Mouse (Mus musculus) kidney, embryonic 15.5 days (tissue): ENCODE measurements around the gene Rbm20. TPM values are rescaled to one million over a fixed set of nuclear protein-coding genes. Genes with fewer than 3 reads are reported as not detected.

Experiments used
- ATAC-seq: fragments of 200-750 bp; cut with Nextera tagmentation; replicated peaks from 2 replicates; pipeline ENCODE4 v1.8.0; 2017; ENCODE audit warnings: moderate TSS enrichment; ENCODE audit not compliant: low FRiP score
- H3K27ac ChIP-seq: fragments of 300-500 bp; sonication (generic); 2 replicates; pipeline ENCODE4 v1.5.1; 2015; ENCODE audit warnings: mild to moderate bottlenecking, inconsistent platforms
- H3K27me3 ChIP-seq: fragments of 300-500 bp; sonication (generic); 2 replicates; pipeline ENCODE4 v1.6.1; 2015; ENCODE audit warnings: inconsistent platforms
- H3K36me3 ChIP-seq: fragments of 300-500 bp; sonication (generic); 2 replicates; pipeline ENCODE4 v1.6.1; 2015; ENCODE audit warnings: inconsistent platforms
- H3K4me1 ChIP-seq: fragments of 300-500 bp; sonication (generic); 2 replicates; pipeline ENCODE4 v1.6.1; 2015; ENCODE audit warnings: inconsistent platforms
- H3K4me2 ChIP-seq: fragments of 300-500 bp; sonication (generic); 2 replicates; pipeline ENCODE4 v1.6.1; 2015; ENCODE audit warnings: moderate library complexity, mild to moderate bottlenecking, inconsistent platforms
- H3K4me3 ChIP-seq: fragments of 300-500 bp; sonication (generic); replicated peaks from 2 replicates; pipeline ENCODE4 v1.5.1; 2015; ENCODE audit warnings: mild to moderate bottlenecking, inconsistent platforms
- H3K9ac ChIP-seq: fragments of 300-500 bp; sonication (generic); 2 replicates; pipeline ENCODE4 v1.6.1; 2015; ENCODE audit warnings: mild to moderate bottlenecking, inconsistent platforms
- H3K9me3 ChIP-seq: fragments of 300-500 bp; sonication (generic); replicated peaks from 2 replicates; pipeline ENCODE4 v1.6.1; 2016; ENCODE audit warnings: inconsistent platforms
- WGBS: fragments of 180-500 bp; shearing (Covaris S2); methylation state at CpG from one replicate; pipeline ENCODE4 v1.1.7; 2015; ENCODE audit warnings: mixed read lengths; 5-methylcytosine and 5-hydroxymethylcytosine counted together
- polyA plus RNA-seq: library from polyadenylated mRNA; unstranded; fragments of >200 nt; fragmentation: Nextera tagmentation; extraction: Ambion mirVana; gene quantifications from 2 replicates; pipeline ENCODE4 v1.2.1, GENCODE M21; 2015

Rbm20 gene
- polyA plus RNA-seq, 1 experiment from 2014 or later: 2.9 TPM

DNA sequence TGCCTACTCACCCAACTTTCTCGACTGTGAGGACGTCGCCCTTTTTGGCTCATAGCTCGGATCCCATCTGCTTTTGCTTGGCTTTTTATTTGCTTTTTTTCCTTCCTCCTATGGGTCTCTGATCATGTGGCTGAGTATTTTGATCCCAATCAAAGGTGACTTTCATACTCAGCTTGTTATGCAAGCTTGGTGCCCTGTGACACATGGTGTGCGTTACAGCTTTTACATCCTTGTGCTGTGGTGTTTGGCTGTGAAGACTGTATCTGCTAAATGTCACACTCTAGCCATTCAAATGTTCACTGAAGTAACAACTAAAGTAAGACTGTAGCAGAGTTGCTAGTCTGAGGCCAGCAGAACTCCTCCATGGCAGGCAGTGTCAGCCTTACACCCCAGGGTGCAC lies 109.7 kb downstream of the Rbm20 start:
- Histone ChIP-seq H3K9ac (no peak overlapping the region), H3K36me3 (no peaks in the 10 kb centered on the region), H3K4me1 (peaks cover 38% of the 10 kb centered on the region), H3K27me3 (no peaks in the 10 kb centered on the region), H3K27ac (peak overlapping the region; percentile 73), H3K9me3 (no peaks in the 10 kb centered on the region), H3K4me3 (no peak overlapping the region), H3K4me2 (no peak overlapping the region)
- 62% methylated on average over 5 of the region's 5 CpGs for WGBS
- no peak for ATAC-seq

DNA sequence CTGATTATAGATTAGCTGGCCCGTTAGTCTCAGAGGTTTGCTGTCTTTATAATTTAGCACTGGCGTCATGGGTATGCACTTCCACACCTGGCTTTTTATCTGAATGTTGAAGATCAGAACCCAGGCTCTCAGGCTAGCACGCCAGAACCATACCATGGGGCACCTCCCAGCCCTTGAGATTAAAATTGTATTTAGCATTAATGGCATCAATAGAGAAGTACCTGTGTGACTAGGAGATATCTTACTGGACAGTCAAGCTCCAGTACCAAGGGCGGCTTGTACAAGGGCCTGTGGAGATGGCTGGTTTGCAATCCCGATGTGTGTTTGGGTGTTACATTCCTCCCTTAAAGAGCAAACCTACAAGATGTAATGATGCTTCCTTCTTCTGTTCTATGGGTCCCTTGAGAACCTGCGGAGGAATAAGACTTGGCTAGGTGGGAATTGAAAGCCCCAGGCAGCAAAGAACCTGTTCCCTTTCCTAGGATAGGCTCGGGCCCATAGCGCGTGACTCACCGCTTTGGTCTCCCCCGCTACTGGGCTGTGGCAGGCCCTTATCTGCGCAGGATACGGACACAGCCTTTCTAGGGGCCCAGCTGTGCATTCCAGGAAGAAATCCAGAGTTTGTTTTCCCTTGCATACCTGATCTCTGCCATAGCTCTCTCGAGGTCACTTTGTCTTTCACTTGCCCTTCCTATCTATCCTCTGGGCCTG lies 111.7 kb downstream of the Rbm20 start:
- Histone ChIP-seq H3K9me3 (no peaks in the 10 kb centered on the region), H3K27me3 (no peaks in the 10 kb centered on the region), H3K4me2 (no peak overlapping the region), H3K9ac (no peak overlapping the region), H3K36me3 (no peaks in the 10 kb centered on the region), H3K27ac (no peak overlapping the region), H3K4me3 (no peak overlapping the region), H3K4me1 (peaks cover 56% of the 10 kb centered on the region)
- ATAC-seq: no peak; the same call in 1 of the 2 replicates
- 75% methylated on average over 14 of the region's 14 CpGs for WGBS

DNA sequence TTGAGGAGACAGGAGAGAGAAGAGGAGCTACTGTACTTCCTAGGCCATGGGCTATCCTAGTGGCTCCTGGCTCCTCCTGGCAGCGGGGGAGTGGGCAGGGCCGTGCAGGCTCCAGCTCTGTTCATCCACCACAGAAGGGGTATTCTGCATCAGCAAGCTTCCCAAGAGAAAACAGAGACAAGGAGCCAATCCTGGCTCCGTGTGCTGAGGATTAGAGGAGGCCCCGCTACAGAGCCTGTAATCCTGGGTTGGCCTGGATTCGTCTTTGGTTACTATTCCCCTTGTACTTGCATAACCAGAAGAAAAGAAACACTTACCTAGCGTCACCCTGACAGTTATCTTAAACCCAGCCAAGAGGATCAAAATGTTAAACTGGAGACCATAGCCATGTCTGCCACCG lies 112.5 kb downstream of the Rbm20 start:
- H3K9ac ChIP-seq: no peak overlapping the region
- no peaks in the 10 kb centered on the region for H3K27me3 ChIP-seq
- no peak overlapping the region for H3K4me3 ChIP-seq
- no peak overlapping the region for H3K27ac ChIP-seq
- peaks cover 64% of the 10 kb centered on the region for H3K4me1 ChIP-seq
- no peaks in the 10 kb centered on the region for H3K9me3 ChIP-seq
- no peak for ATAC-seq
- WGBS: 79% methylated on average over 7 of the region's 7 CpGs
- no peaks in the 10 kb centered on the region for H3K36me3 ChIP-seq
- no peak overlapping the region for H3K4me2 ChIP-seq

DNA sequence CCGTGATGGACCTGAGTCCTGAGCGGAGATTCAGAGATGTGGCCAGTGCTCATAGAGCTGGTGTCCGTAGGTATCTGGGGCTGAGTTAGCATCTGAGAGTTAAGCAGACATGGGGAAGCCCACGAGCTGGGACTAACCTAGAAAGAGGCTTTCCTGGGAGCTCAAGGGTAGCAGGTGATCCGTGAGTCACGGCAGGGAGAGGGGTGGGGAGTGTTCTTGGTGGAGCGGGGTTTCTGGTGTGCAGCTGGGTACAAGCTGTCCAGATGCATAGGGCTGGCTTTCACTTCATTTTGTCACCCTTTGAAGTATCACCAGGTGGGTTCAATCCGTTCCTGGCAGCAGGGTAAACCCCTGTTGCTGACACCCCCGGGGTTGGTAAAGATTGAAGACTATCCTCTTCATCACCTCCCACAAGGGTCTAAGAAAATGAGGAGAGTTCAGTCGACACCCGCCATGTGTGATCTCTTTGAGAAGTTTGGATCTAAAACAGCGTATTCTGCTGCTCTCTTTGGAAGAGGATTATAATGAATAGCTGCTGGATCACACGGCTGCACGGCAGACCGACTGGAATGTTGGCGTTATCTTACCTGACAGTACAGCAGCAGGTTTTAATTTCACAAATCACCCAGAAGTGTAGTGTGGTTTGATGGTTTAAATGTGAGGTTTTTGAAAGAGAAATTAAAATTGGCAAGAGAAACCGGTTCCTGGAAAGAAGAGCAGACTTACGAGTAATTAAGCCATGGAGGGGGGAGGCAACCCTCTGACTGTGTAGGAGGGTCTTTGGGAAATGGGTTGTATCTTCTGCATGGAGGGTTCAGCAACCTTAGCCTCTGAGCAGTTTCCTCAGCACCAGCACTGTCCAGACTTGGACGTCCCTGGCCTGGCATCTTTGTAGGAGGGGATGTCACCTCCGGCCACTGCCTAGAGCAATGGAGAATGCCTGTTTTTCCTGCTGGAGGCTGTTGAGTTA lies 114.9 kb downstream of the Rbm20 start:
- H3K27ac ChIP-seq: 0 out of 2 replicates have a peak overlapping the region, but pooled peaks have one; percentile 1
- H3K4me2 ChIP-seq: peak overlapping the region; percentile 27
- no peak overlapping the region for H3K4me3 ChIP-seq
- H3K36me3 ChIP-seq: no peaks in the 10 kb centered on the region
- WGBS: 42% methylated on average over 20 of the region's 20 CpGs
- no peaks in the 10 kb centered on the region for H3K9me3 ChIP-seq
- H3K27me3 ChIP-seq: no peaks in the 10 kb centered on the region
- ATAC-seq: peak; percentile 72
- H3K9ac ChIP-seq: no peak overlapping the region
- H3K4me1 ChIP-seq: peaks cover 62% of the 10 kb centered on the region

DNA sequence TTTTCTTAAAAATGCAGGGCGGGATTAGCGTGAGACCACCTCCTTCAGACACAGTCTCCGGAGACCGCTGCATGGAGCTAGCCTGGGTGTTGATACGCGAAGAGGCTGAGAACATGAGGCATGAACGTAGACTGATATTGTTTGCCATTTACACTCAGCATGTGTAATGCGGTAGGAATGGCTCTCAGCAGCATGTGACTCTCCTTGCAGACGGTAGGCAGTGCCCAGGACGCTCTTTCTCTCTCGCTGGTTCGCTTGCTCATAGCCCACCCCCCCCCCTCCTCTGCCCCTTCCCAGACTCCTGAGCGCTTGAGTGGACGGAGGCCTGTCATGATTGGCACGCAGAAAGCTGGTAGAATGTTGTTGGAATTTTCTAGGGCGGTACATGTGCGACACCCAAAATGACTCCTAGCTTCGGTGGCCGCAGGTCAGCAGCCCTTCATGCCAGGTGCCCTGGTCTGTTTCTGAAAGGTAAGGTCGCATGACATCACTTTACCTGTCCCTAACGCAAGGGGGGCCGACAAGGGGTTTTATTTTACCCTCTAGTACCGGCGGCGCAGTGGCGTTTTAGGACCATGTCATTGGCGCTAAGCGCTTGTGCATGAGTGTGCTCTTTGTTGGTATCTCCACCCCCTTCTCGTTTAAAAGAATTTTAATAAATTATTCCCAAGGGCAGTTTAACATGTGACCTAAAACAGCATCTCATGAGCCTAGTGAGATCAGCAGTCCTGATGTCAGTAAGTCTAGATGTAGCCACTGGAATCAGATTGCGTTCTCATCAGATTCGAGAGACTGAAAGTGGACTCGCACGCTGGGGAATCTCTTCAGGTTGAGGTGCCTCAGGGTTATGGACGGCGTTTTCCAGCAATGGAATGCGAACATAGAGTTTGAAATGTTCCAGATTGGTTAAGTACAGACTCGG lies 116.1 kb downstream of the Rbm20 start:
- Histone ChIP-seq H3K9ac (no peak overlapping the region), H3K4me2 (no peak overlapping the region), H3K27ac (no peak overlapping the region), H3K4me3 (no peak overlapping the region), H3K4me1 (peaks cover 65% of the 10 kb centered on the region), H3K36me3 (no peaks in the 10 kb centered on the region), H3K9me3 (no peaks in the 10 kb centered on the region), H3K27me3 (no peaks in the 10 kb centered on the region)
- WGBS: 79% methylated on average over 37 of the region's 37 CpGs
- ATAC-seq: no peak; the same call in 1 of the 2 replicates

DNA sequence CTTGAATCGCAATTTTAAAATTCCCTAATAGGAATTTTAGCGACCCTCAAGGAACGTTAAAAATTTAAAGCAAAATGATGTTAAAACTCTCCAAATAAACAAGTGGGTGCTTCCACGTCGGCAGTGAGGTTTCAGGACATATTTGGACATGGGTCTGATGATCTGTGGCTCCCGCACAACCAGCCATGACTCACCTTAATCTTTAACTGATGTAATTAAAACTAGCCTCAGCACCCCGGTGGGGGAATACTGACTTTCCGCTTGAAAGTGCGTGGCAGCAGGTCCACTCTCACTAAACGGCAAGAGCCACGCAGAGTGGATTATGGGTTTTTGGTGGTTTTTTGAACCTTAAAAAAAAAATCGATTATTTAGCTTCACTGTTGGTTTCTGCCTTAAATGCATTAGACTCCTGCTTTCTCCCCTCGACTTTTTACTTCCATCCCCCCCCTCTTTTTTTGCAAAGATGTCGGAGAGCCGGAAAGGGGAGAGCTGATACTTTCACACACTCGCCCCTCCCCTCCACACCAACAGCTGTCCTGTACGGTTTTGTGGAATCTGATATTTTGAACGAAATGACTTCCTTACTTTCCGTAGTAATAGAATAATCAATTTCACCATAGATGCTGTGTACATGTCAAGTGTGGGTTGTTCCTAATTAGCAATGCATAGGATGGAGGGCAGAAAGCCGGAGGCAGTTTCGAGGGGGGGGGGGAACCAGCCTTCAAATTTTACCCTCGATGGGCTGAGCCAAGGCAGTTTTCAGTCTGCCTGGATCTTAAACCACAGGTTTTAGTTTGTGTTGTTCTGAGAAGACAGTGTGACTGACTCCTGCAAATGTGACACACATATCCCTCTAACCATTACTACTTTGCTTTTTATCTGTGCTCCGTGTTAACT lies 117.1 kb downstream of the Rbm20 start:
- Histone ChIP-seq H3K36me3 (no peaks in the 10 kb centered on the region), H3K9me3 (no peaks in the 10 kb centered on the region), H3K4me2 (peak overlapping the region; percentile 36), H3K27me3 (no peaks in the 10 kb centered on the region), H3K4me1 (peaks cover 57% of the 10 kb centered on the region), H3K4me3 (no peak overlapping the region), H3K9ac (no peak overlapping the region), H3K27ac (no peak overlapping the region)
- WGBS: 56% methylated on average over 23 of the region's 23 CpGs
- ATAC-seq: no peak

DNA sequence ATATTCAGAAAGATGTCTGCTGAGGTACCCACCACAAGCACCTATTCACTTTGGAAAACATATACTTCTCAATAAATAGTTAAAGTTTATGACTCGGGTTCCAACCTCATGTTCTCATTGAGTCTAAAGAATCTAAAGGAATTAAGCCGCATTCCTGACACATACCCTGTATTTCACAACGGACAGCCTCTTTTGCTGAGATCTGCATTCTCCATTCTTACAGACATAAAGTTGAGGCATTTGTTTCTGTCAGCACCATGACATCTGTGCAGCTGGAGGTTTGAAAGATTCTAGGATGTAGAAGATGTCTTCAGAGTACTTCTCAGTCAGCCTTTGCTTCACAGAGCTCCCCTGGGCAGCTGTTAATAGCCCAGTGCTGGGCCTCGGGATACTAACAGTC lies 117.9 kb downstream of the Rbm20 start:
- H3K27ac ChIP-seq: no peak overlapping the region
- no peak overlapping the region for H3K4me3 ChIP-seq
- no peak overlapping the region for H3K4me2 ChIP-seq
- no peaks in the 10 kb centered on the region for H3K27me3 ChIP-seq
- no peak overlapping the region for H3K9ac ChIP-seq
- no peak for ATAC-seq
- H3K9me3 ChIP-seq: no peaks in the 10 kb centered on the region
- H3K36me3 ChIP-seq: no peaks in the 10 kb centered on the region
- peaks cover 54% of the 10 kb centered on the region for H3K4me1 ChIP-seq
- 60% methylated on average over 4 of the region's 4 CpGs for WGBS

DNA sequence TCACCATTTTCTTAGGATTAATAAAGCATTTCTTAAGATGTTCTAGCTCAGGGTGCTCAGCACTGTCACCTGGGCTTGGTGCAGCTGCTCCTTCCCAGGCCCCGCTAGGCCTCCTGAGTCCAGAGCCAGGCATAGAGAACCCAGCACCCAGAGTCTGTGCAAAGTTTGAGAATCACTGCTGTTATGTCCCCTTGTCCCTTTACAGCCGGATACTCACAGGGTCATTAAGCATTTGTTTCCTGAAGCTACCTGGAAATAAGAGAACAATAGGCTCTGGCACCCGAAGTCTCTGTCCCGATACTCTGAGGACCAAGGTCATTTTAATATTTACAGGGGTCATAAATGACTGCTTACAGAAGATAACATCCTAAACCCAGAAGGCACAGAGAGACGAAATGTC lies 118.9 kb downstream of the Rbm20 start:
- 48% methylated on average over 5 of the region's 5 CpGs for WGBS
- peaks cover 61% of the 10 kb centered on the region for H3K4me1 ChIP-seq
- no peak for ATAC-seq
- no peak overlapping the region for H3K4me2 ChIP-seq
- no peaks in the 10 kb centered on the region for H3K36me3 ChIP-seq
- no peaks in the 10 kb centered on the region for H3K27me3 ChIP-seq
- no peak overlapping the region for H3K4me3 ChIP-seq
- H3K9ac ChIP-seq: no peak overlapping the region
- no peaks in the 10 kb centered on the region for H3K9me3 ChIP-seq
- no peak overlapping the region for H3K27ac ChIP-seq

DNA sequence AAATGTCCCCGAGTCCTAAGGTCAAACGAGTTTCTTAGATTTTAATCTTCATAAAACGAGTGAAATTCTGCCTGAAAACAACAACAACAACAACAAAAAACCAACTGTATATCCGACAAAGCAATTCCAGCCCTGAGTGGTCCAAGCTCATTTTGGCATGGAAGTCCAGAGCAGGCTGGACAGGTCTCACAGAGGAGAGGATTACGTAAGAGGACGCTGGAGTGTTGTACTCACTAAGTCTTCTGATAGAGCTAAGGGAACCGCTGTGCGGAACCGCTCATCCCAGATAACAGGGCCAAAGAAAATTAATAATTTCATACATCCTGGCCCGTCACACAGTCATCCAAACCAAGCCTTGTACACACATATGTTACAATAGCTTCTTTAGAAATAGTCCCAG lies 120.7 kb downstream of the Rbm20 start:
- Histone ChIP-seq H3K4me2 (no peak overlapping the region), H3K27me3 (no peaks in the 10 kb centered on the region), H3K4me1 (peaks cover 53% of the 10 kb centered on the region), H3K9ac (no peak overlapping the region), H3K36me3 (no peaks in the 10 kb centered on the region), H3K9me3 (no peaks in the 10 kb centered on the region), H3K27ac (no peak overlapping the region), H3K4me3 (no peak overlapping the region)
- ATAC-seq: no peak
- 71% methylated on average over 10 of the region's 10 CpGs for WGBS

DNA sequence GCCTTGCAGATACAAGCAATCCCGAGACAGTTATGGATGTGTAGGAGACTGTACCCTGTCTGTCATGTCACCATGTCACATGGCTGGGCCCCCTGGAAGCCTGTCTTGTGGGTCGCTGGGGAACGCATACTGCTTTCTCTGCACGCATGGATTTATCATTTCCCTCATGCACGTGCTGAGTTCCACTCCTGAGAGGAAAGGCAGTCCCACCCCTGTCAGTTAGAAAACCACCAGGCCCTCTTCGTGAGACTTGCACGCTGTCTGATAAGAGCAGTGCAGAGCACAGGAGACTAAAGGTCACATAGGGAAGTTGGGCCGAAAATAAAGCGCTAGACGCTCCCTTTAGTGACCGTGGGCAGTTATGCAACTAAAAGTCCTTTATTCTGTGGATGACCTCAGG lies 122.8 kb downstream of the Rbm20 start:
- Histone ChIP-seq H3K27ac (no peak overlapping the region), H3K27me3 (no peaks in the 10 kb centered on the region), H3K9me3 (no peaks in the 10 kb centered on the region), H3K4me2 (no peak overlapping the region), H3K4me1 (peaks cover 33% of the 10 kb centered on the region; the same call in 1 of the 2 replicates), H3K9ac (no peak overlapping the region), H3K4me3 (no peak overlapping the region), H3K36me3 (no peaks in the 10 kb centered on the region)
- no peak for ATAC-seq
- 70% methylated on average over 11 of the region's 11 CpGs for WGBS
